Mouse (Mus musculus): Measurements from ENCODE around the gene Zfp326. TPM values are rescaled to one million over a fixed set of nuclear protein-coding genes. Genes with fewer than 3 reads are reported as not detected.

The Zfp326 gene
- polyA plus RNA-seq, 1 experiment from 2014 or later = 35.6 TPM

Other genes starting within 250 kb of the Zfp326 start
- 10.5 and 10.7 TPM in 2 replicates for gene Lrrc8d, start 176.6 kb upstream of the Zfp326 start, polyA plus RNA-seq (2016; fragmentation: Nextera tagmentation; extraction: Ambion mirVana)